Mouse (Mus musculus) embryonic facial prominence, embryonic 11.5 days (tissue): ENCODE data around the gene Ell. TPM values are rescaled to one million over a fixed set of nuclear protein-coding genes. Genes with fewer than 3 reads are reported as not detected.

Experiments
- ATAC-seq: fragments of 200-750 bp; cut with Nextera tagmentation; replicated peaks from 2 replicates; pipeline ENCODE4 v1.8.0; 2017; ENCODE audit warnings: low read depth; ENCODE audit not compliant: insufficient number of reproducible peaks, low FRiP score, low TSS enrichment
- DNase-seq: peaks from one replicate; pipeline ENCODE4 v3.0.0-alpha.2; 2015; ENCODE audit warnings: low spot score
- H3K27ac ChIP-seq: fragments of 300-500 bp; sonication (generic); replicated peaks from 2 replicates; pipeline ENCODE4 v1.5.1; 2014; ENCODE audit warnings: mild to moderate bottlenecking, low read depth, low read length, control low read depth
- H3K27me3 ChIP-seq: fragments of 300-500 bp; sonication (generic); 2 replicates; pipeline ENCODE4 v1.6.1; 2014; ENCODE audit warnings: mild to moderate bottlenecking, low read length, moderate library complexity, mixed read lengths; ENCODE audit not compliant: control insufficient read depth, insufficient read depth
- H3K36me3 ChIP-seq: fragments of 300-500 bp; sonication (generic); replicated peaks from 2 replicates; pipeline ENCODE4 v1.6.1; 2014; ENCODE audit warnings: low read depth, mild to moderate bottlenecking, low read length, moderate library complexity, mixed read lengths; ENCODE audit not compliant: control insufficient read depth, insufficient read depth
- H3K4me1 ChIP-seq: fragments of 300-500 bp; sonication (generic); 2 replicates; pipeline ENCODE4 v1.6.1; 2014; ENCODE audit warnings: low read length, mixed read lengths; ENCODE audit not compliant: control insufficient read depth, insufficient read depth
- H3K4me2 ChIP-seq: fragments of 300-500 bp; sonication (generic); 2 replicates; pipeline ENCODE4 v1.6.1; 2014; ENCODE audit warnings: low read depth, mild to moderate bottlenecking, control low read depth, low read length, moderate library complexity
- H3K4me3 ChIP-seq: fragments of 300-500 bp; sonication (generic); 2 replicates; pipeline ENCODE4 v1.5.1; 2014; ENCODE audit warnings: low read depth, low read length, control low read depth
- H3K9ac ChIP-seq: fragments of 300-500 bp; sonication (generic); replicated peaks from 2 replicates; pipeline ENCODE4 v1.6.1; 2014; ENCODE audit warnings: mild to moderate bottlenecking, control low read depth, low read length
- H3K9me3 ChIP-seq: fragments of 300-500 bp; sonication (generic); replicated peaks from 2 replicates; pipeline ENCODE4 v1.6.1; 2016; ENCODE audit warnings: mild to moderate bottlenecking, low read length, inconsistent platforms, mixed read lengths; ENCODE audit not compliant: control insufficient read depth
- WGBS: fragments of 180-500 bp; shearing (Covaris S2); extraction: QIAGEN DNeasy Blood & Tissue Kit; methylation state at CpG from one replicate; pipeline ENCODE4 v1.1.7; 2014; 5-methylcytosine and 5-hydroxymethylcytosine counted together
- polyA plus RNA-seq: library from polyadenylated mRNA; unstranded; fragments of >200 nt; fragmentation: Nextera tagmentation; extraction: Ambion mirVana; gene quantifications from 2 replicates; pipeline ENCODE4 v1.2.1, GENCODE M21; 2014

Ell gene
- polyA plus RNA-seq, 1 experiment from 2014 or later = 16.1 TPM

DNA sequence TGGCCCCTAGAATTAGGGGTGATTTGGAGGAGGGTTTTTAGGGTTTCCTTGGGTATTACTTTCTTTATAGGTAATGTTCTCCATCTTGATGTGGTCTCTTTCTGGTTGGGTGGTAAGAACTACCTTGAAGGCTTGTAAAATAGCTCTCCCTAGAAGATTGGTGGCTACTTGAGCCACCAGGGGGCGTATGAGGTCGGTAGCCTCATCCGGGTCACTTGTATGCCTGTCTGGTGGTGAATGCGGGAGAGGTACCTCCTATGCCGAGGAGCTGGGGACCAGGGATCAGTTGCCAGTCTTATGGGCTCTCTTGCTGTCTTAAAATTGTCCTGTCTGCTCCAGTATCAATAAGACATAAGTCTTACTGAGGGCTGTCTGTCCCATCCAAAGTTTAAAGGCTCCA, 85.8 kb downstream of the Ell start:
- Histone ChIP-seq H3K4me1 (no peaks in the 10 kb centered on the region; the same call in 1 of the 2 replicates), H3K4me2 (no peak overlapping the region), H3K9me3 (no peaks in the 10 kb centered on the region), H3K9ac (peak overlapping the region; percentile 25), H3K36me3 (no peaks in the 10 kb centered on the region), H3K27ac (no peak overlapping the region), H3K27me3 (no peaks in the 10 kb centered on the region), H3K4me3 (no peak overlapping the region)
- 21% methylated on average over 5 of the region's 5 CpGs for WGBS
- ATAC-seq (no peak), DNase-seq (peak; percentile 80)

DNA sequence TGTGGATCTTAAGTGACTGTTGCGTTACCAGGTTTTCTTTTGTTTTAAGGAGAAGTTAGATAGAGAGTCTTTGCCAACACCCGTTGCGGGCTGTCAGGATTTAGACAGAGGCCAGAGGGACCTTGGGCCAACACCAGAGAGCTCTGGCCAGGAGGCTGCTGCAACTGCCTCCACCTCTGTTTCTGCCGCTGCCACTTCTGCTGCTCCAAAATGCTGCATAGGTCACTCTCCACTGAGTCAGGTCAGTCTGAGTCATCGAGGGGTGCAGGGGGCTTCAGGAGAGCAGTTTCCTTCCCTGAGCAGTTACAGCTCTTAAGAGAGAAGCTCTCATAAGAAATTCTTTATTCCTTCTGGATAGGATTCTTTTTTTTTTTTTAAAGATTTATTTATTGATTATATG, 87.8 kb downstream of the Ell start:
- WGBS = 87% methylated on average over 5 of the region's 5 CpGs
- Histone ChIP-seq H3K4me3 (no peak overlapping the region), H3K9me3 (no peaks in the 10 kb centered on the region), H3K9ac (no peak overlapping the region), H3K27ac (no peak overlapping the region), H3K27me3 (no peaks in the 10 kb centered on the region), H3K36me3 (no peaks in the 10 kb centered on the region), H3K4me2 (no peak overlapping the region), H3K4me1 (peaks cover 2% of the 10 kb centered on the region; the same call in 1 of the 2 replicates)
- DNase-seq (no peak), ATAC-seq (no peak)

DNA sequence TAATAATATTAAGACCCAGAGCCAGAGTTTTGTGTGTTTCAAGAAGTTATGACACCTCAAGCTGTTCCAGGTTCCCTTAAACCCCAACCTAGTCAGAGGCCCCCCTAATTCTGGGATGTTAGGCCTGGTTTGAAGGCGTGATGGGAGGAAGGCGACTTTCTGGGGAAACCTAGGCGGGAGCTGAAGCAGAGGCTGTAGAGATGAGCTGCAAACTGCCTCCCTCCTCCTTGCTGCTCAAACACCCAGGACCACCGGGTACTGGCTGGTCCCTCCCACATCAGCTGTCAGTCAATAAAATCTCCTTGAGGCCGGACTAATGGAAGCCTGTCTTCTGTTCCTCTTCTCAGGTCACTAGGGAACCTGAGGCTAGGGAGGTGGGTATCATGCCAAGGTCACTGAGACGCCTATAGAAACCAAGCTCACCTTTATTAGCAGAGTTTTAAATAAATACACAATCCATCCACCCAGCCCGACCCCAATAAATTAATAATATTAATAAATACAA, 89.8 kb downstream of the Ell start:
- no peak for ATAC-seq
- Histone ChIP-seq H3K9ac (peak overlapping the region; percentile 50), H3K27ac (no peak overlapping the region), H3K9me3 (no peaks in the 10 kb centered on the region), H3K36me3 (no peaks in the 10 kb centered on the region), H3K4me2 (peak overlapping the region; percentile 68), H3K27me3 (no peaks in the 10 kb centered on the region), H3K4me3 (peak overlapping the region; percentile 34), H3K4me1 (peaks cover 2% of the 10 kb centered on the region; the same call in 1 of the 2 replicates)
- DNase-seq = no peak
- 54% methylated on average over 7 of the region's 7 CpGs for WGBS

DNA sequence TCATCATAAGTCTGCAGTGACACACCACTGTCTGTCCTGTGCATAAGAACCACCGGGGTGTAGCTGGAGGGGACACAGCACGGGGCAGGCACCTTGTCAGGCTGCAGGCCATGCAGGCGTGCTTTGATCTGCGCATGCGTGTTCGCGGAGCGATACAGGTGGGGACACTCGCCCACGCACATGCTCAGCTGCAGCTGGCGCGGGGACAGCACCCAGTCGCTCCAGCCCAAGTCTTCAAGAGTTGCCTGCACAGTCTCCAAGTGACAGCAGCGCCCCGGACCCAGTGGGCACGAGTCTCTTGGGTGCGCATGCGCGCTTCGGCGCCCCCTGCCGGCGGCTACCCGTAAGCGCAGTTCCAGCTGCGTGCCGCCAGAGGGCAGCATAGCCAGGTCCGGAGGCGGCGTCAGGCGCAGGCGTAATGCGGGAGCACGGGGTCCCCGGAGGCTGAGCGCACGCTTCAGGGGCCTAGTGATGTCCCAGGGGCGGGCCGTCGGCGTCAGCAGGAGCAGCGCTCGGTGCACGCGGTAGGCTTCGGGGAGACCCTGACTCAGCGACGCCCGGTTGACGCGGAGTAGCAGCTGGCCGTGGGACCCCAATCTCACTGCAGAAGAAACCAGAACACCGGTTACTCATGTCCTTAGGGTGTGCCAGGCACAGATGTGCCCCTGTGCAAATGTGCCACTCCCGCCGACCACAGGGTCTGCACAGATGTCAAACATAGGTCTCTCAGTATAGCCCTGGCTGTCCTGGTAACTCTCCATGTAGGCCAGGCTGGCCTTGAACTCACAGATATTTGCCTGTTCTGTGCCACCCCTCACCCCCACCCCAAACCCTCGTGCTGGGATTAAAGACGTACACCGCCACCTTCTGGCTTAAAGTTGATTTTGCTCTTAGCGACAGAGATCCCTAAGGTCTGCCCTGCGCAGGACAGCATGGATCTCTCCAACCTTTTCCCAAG, 90.6 kb downstream of the Ell start:
- Histone ChIP-seq H3K36me3 (no peaks in the 10 kb centered on the region), H3K27ac (no peak overlapping the region), H3K9ac (peak overlapping the region; percentile 50), H3K4me1 (peaks cover 2% of the 10 kb centered on the region; the same call in 1 of the 2 replicates), H3K9me3 (no peaks in the 10 kb centered on the region), H3K27me3 (no peaks in the 10 kb centered on the region), H3K4me3 (peak overlapping the region; percentile 34), H3K4me2 (peak overlapping the region; percentile 68)
- under 1% methylated on average over 60 of the region's 60 CpGs for WGBS
- DNase-seq (peak; percentile 85), ATAC-seq (peak; percentile 87)

DNA sequence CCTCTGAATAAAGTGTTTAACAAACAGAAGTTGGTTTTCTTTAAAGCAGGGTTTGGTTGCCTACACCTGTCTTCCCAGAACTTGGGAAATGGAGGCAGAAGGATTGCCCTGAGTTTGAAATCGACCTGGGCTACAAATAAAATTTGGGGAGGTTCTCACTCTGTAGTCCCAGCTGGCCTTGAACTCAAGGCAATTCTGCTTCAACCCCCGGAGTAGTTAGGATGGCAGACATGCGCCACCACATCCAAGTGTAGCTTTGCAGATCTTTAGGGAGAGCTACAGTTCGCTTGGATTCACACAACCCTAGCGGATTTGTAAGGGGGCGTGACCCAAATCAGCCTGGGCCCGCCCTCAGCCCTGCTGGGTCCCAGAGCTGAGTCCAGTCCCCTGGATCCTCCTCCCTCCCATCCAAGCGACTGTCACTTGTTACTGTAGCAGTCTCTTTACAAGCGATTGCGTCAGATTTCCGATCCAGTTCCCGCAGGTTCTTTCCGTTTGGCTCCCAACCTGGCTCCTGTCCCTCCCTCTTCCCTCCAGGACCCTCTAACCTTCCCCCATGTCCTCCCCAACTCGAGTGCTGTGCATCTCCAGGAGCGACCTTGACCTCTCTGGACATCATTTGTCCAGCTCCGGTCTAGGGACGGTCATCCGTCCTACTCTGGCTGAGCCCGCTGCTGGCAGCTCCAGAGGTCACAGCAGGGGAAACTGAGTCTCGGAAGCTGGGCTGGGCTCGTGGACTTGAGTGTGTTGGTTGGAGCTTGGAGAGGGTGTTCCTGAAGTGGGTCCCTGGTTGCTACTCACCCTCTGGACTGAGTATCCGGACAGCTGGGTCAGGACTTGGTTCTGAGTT, 91.5 kb downstream of the Ell start:
- DNase-seq = peak; percentile 47
- no peak overlapping the region; the same call in 1 of the 2 replicates for H3K4me3 ChIP-seq
- no peak overlapping the region for H3K27ac ChIP-seq

DNA sequence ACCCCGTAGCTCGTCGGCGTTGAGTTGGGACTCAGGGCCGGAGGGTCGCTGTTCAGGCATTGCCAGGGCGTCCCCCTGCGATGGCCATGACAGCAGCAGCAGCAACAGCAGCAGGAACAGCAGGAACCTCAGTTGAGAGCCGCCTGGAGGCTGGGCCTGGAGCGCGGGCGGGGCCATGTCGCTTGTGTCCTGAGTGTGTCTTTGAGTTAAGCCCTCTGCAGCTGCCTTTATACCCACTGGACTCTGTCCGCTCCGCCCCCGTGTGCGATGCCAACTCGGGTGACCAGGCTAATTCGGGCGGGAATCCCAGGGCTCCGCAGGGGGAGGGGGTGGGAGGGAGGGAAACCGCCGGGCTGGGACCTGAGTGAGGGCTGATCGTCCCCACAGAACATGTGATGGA, 92.2 kb downstream of the Ell start:
- Histone ChIP-seq H3K27ac (no peak overlapping the region), H3K4me2 (no peak overlapping the region), H3K27me3 (no peaks in the 10 kb centered on the region), H3K36me3 (no peaks in the 10 kb centered on the region), H3K9ac (no peak overlapping the region), H3K4me1 (peaks cover 2% of the 10 kb centered on the region; the same call in 1 of the 2 replicates), H3K4me3 (no peak overlapping the region), H3K9me3 (no peaks in the 10 kb centered on the region)
- no peak for ATAC-seq
- WGBS = 21% methylated on average over 24 of the region's 24 CpGs
- no peak for DNase-seq

More for the DNA sequence above, 91.5 kb downstream of the Ell start:
- H3K27me3 ChIP-seq = no peaks in the 10 kb centered on the region
- no peaks in the 10 kb centered on the region for H3K9me3 ChIP-seq
- no peak overlapping the region for H3K9ac ChIP-seq
- no peak overlapping the region for H3K4me2 ChIP-seq
- peaks cover 2% of the 10 kb centered on the region; the same call in 1 of the 2 replicates for H3K4me1 ChIP-seq
- 13% methylated on average over 22 of the region's 22 CpGs for WGBS
- ATAC-seq = peak; percentile 31; the same call in 1 of the 2 replicates
- H3K36me3 ChIP-seq = no peaks in the 10 kb centered on the region

DNA sequence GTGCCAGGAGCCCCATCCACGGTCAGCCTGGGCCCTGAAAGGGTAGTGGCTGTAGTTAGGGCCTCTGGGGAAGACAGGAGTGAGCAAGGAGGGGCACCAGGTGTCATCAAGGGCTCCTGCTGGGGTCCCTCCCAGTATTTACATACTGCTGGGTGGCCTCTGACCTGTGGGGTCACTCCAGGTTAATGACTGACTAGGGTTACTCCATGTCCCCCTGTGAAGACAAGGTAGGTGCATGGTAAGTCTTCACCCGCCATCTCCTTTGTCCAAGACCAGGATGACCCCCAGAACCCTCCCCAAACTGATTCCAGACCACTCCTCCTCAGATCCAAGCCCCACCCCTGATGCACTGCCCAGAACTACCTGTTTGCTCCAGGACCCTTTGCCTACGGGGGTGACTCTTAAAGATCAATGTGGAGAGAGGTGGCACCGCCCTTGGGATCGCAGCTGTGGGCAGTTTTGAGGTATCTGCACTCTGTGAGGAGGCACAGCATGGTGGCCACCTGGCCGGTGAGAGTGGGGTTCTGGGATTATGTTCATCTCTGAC, 93.2 kb downstream of the Ell start, which contains the start of gene Gdf15:
Gene Gdf15 (minus strand): TSS at position 111 of the 547 bp plus-strand sequence.
- no peaks in the 10 kb centered on the region for H3K9me3 ChIP-seq
- no peak within 1 kb of the TSS for H3K9ac ChIP-seq
- no peak within 1 kb of the TSS for H3K4me2 ChIP-seq
- no peak for ATAC-seq
- no peaks in the 10 kb centered on the region for H3K36me3 ChIP-seq
- peaks cover 2% of the 10 kb centered on the region; the same call in 1 of the 2 replicates for H3K4me1 ChIP-seq
- H3K27ac ChIP-seq = no peak within 1 kb of the TSS
- H3K27me3 ChIP-seq = no peaks in the 10 kb centered on the region
- 76% methylated on average over 6 of the region's 6 CpGs for WGBS
- no peak for DNase-seq
- H3K4me3 ChIP-seq = no peak within 1 kb of the TSS
